Mouse (Mus musculus): ENCODE data around the gene Uggt2. TPM values are rescaled to one million over a fixed set of nuclear protein-coding genes. Genes with fewer than 3 reads are reported as not detected.
A peak's percentile ranks its signal among the peaks of the same experiment; 100 is the strongest.

The Uggt2 gene
- polyA plus RNA-seq (2016; fragmentation: Nextera tagmentation; extraction: Ambion mirVana) = 11.8 and 18.6 TPM in 2 replicates

GRCm38 (mm10) chr14:119098851-119099569 lies at the start of gene Uggt2:
Gene Uggt2 (minus strand): TSS chr14:119099430.
- Histone ChIP-seq H3K4me3 (peak within 1 kb of the TSS; percentile 91), H3K9me3 (replicated peaks) (no peaks in the 10 kb centered on the region), H3K27ac (peak within 1 kb of the TSS; percentile 97), H3K4me1 (peaks cover 27% of the 10 kb centered on the region), H3K27me3 (ENCODE audit: low read depth, poor library complexity, severe bottlenecking) (no peaks in the 10 kb centered on the region), H3K36me3 (peaks cover 11% of the 10 kb centered on the region)
- DNase-seq (ENCODE audit: low spot score) = peak; percentile 95
- under 1% methylated on average over 72 of the region's 72 CpGs for WGBS

GRCm38 (mm10) chr14:119139381-119139950 lies 40.2 kb upstream of the Uggt2 start:
- DNase-seq (ENCODE audit: low spot score) = no peak
- WGBS = 47% methylated on average over 9 of the region's 9 CpGs
- 0 out of 2 replicates have a peak overlapping the region, but pooled peaks have one; percentile 73 for H3K4me3 ChIP-seq
- peaks cover 19% of the 10 kb centered on the region for H3K4me1 ChIP-seq
- H3K27me3 ChIP-seq (ENCODE audit: low read depth, poor library complexity, severe bottlenecking) = peaks cover 81% of the 10 kb centered on the region
- H3K36me3 ChIP-seq = no peaks in the 10 kb centered on the region
- no peak overlapping the region for H3K27ac ChIP-seq
- no peaks in the 10 kb centered on the region for H3K9me3 ChIP-seq (replicated peaks)

- peaks cover 81% of the 10 kb centered on the region for H3K27me3 ChIP-seq (ENCODE audit: low read depth, poor library complexity, severe bottlenecking)
Observed at GRCm38 (mm10) chr14:119138786-119139100, 39.5 kb upstream of the Uggt2 start.

GRCm38 (mm10) chr14:119137906-119138785 lies 38.9 kb upstream of the Uggt2 start, which contains the start of gene Hs6st3:
Gene Hs6st3 (plus strand): TSS chr14:119138341.
- DNase-seq (ENCODE audit: low spot score) = peak; percentile 56
- Histone ChIP-seq H3K9me3 (replicated peaks) (no peaks in the 10 kb centered on the region), H3K27me3 (ENCODE audit: low read depth, poor library complexity, severe bottlenecking) (peaks cover 81% of the 10 kb centered on the region), H3K4me1 (peaks cover 19% of the 10 kb centered on the region), H3K4me3 (peak within 1 kb of the TSS; percentile 73), H3K27ac (peak within 1 kb of the TSS; percentile 75), H3K36me3 (no peaks in the 10 kb centered on the region)
- WGBS = 1% methylated on average over 100 of the region's 100 CpGs

More at GRCm38 (mm10) chr14:119138786-119139100, 39.5 kb upstream of the Uggt2 start:
- Histone ChIP-seq H3K4me3 (peak overlapping the region; percentile 73), H3K4me1 (peaks cover 19% of the 10 kb centered on the region), H3K9me3 (replicated peaks) (no peaks in the 10 kb centered on the region), H3K36me3 (no peaks in the 10 kb centered on the region), H3K27ac (no peak overlapping the region)
- WGBS = 3% methylated on average over 20 of the region's 20 CpGs
- DNase-seq (ENCODE audit: low spot score) = peak; percentile 49

GRCm38 (mm10) chr14:119137512-119137905 lies 38.3 kb upstream of the Uggt2 start:
- peaks cover 80% of the 10 kb centered on the region for H3K27me3 ChIP-seq (ENCODE audit: low read depth, poor library complexity, severe bottlenecking)
- peak; percentile 75 for DNase-seq (ENCODE audit: low spot score)
- H3K27ac ChIP-seq = peak overlapping the region; percentile 75
- no peaks in the 10 kb centered on the region for H3K36me3 ChIP-seq
- peak overlapping the region; percentile 73 for H3K4me3 ChIP-seq
- under 1% methylated on average over 38 of the region's 38 CpGs for WGBS
- peaks cover 19% of the 10 kb centered on the region for H3K4me1 ChIP-seq
- H3K9me3 ChIP-seq (replicated peaks) = no peaks in the 10 kb centered on the region

- no peak overlapping the region for H3K27ac ChIP-seq
- H3K27me3 ChIP-seq (ENCODE audit: low read depth, poor library complexity, severe bottlenecking) = no peaks in the 10 kb centered on the region
- H3K9me3 ChIP-seq (replicated peaks) = no peaks in the 10 kb centered on the region
- H3K4me1 ChIP-seq = 0 out of 2 replicates have a peak, but pooled peaks cover 5% of the 10 kb centered on the region
- H3K36me3 ChIP-seq = no peaks in the 10 kb centered on the region
- DNase-seq (ENCODE audit: low spot score) = no peak
- WGBS = 97% methylated on average over 2 of the region's 2 CpGs
- no peak overlapping the region for H3K4me3 ChIP-seq
Observed at GRCm38 (mm10) chr14:119127330-119127729, 28.1 kb upstream of the Uggt2 start.

GRCm38 (mm10) chr14:119125840-119126239 lies 26.6 kb upstream of the Uggt2 start:
- Histone ChIP-seq H3K4me3 (no peak overlapping the region), H3K27me3 (ENCODE audit: low read depth, poor library complexity, severe bottlenecking) (peaks cover 4% of the 10 kb centered on the region; the same call in 1 of the 2 replicates), H3K27ac (no peak overlapping the region), H3K4me1 (0 out of 2 replicates have a peak, but pooled peaks cover 5% of the 10 kb centered on the region), H3K36me3 (no peaks in the 10 kb centered on the region), H3K9me3 (replicated peaks) (no peaks in the 10 kb centered on the region)
- 46% methylated on average over 4 of the region's 4 CpGs for WGBS
- no peak for DNase-seq (ENCODE audit: low spot score)

GRCm38 (mm10) chr14:119124061-119124460 lies 24.8 kb upstream of the Uggt2 start:
- peak; percentile 50 for DNase-seq (ENCODE audit: low spot score)
- 36% methylated on average over 3 of the region's 3 CpGs for WGBS
- 0 out of 2 replicates have a peak, but pooled peaks cover 5% of the 10 kb centered on the region for H3K4me1 ChIP-seq
- peak overlapping the region; percentile 46 for H3K4me3 ChIP-seq
- H3K27me3 ChIP-seq (ENCODE audit: low read depth, poor library complexity, severe bottlenecking) = peaks cover 4% of the 10 kb centered on the region; the same call in 1 of the 2 replicates
- no peak overlapping the region for H3K27ac ChIP-seq
- no peaks in the 10 kb centered on the region for H3K9me3 ChIP-seq (replicated peaks)
- no peaks in the 10 kb centered on the region for H3K36me3 ChIP-seq

GRCm38 (mm10) chr14:119123582-119123981 lies 24.4 kb upstream of the Uggt2 start:
- no peak overlapping the region for H3K27ac ChIP-seq
- H3K4me3 ChIP-seq = peak overlapping the region; percentile 46
- H3K36me3 ChIP-seq = no peaks in the 10 kb centered on the region
- peaks cover 4% of the 10 kb centered on the region; the same call in 1 of the 2 replicates for H3K27me3 ChIP-seq (ENCODE audit: low read depth, poor library complexity, severe bottlenecking)
- no peaks in the 10 kb centered on the region for H3K9me3 ChIP-seq (replicated peaks)
- H3K4me1 ChIP-seq = 0 out of 2 replicates have a peak, but pooled peaks cover 5% of the 10 kb centered on the region
- WGBS = 4% methylated on average over 12 of the region's 12 CpGs
- DNase-seq (ENCODE audit: low spot score) = no peak

GRCm38 (mm10) chr14:119112558-119112957 lies 13.3 kb upstream of the Uggt2 start:
- H3K9me3 ChIP-seq (replicated peaks) = no peaks in the 10 kb centered on the region
- no peaks in the 10 kb centered on the region for H3K36me3 ChIP-seq
- DNase-seq (ENCODE audit: low spot score) = no peak
- H3K4me3 ChIP-seq = no peak overlapping the region
- 80% methylated on average over 6 of the region's 6 CpGs for WGBS
- no peaks in the 10 kb centered on the region for H3K4me1 ChIP-seq
- no peak overlapping the region for H3K27ac ChIP-seq
- no peaks in the 10 kb centered on the region for H3K27me3 ChIP-seq (ENCODE audit: low read depth, poor library complexity, severe bottlenecking)

GRCm38 (mm10) chr14:119109776-119110218 lies 10.6 kb upstream of the Uggt2 start:
- WGBS = 89% methylated on average over 3 of the region's 3 CpGs
- no peak for DNase-seq (ENCODE audit: low spot score)

GRCm38 (mm10) chr14:119108776-119109301 lies 9.6 kb upstream of the Uggt2 start:
- Histone ChIP-seq H3K4me3 (no peak overlapping the region), H3K27ac (no peak overlapping the region), H3K9me3 (replicated peaks) (no peaks in the 10 kb centered on the region), H3K36me3 (no peaks in the 10 kb centered on the region), H3K27me3 (ENCODE audit: low read depth, poor library complexity, severe bottlenecking) (no peaks in the 10 kb centered on the region), H3K4me1 (no peaks in the 10 kb centered on the region)
- DNase-seq (ENCODE audit: low spot score) = no peak
- WGBS = 76% methylated on average over 7 of the region's 7 CpGs

More at GRCm38 (mm10) chr14:119109776-119110218, 10.6 kb upstream of the Uggt2 start:
- H3K27me3 ChIP-seq (ENCODE audit: low read depth, poor library complexity, severe bottlenecking) = no peaks in the 10 kb centered on the region
- no peak overlapping the region for H3K4me3 ChIP-seq
- no peaks in the 10 kb centered on the region for H3K36me3 ChIP-seq
- no peaks in the 10 kb centered on the region for H3K9me3 ChIP-seq (replicated peaks)
- no peaks in the 10 kb centered on the region for H3K4me1 ChIP-seq
- no peak overlapping the region for H3K27ac ChIP-seq

Measured in limb, embryonic 10.5 days (tissue).